Mouse (Mus musculus) kidney, embryonic 15.5 days (tissue): ENCODE data around the gene Sfpq. TPM values are rescaled to one million over a fixed set of nuclear protein-coding genes. Genes with fewer than 3 reads are reported as not detected.

ENCODE experiments used
- ATAC-seq: fragments of 200-750 bp; cut with Nextera tagmentation; replicated peaks from 2 replicates; pipeline ENCODE4 v1.8.0; 2017; ENCODE audit warnings: moderate TSS enrichment; ENCODE audit not compliant: low FRiP score
- H3K27ac ChIP-seq: fragments of 300-500 bp; sonication (generic); 2 replicates; pipeline ENCODE4 v1.5.1; 2015; ENCODE audit warnings: mild to moderate bottlenecking, inconsistent platforms
- H3K27me3 ChIP-seq: fragments of 300-500 bp; sonication (generic); 2 replicates; pipeline ENCODE4 v1.6.1; 2015; ENCODE audit warnings: inconsistent platforms
- H3K36me3 ChIP-seq: fragments of 300-500 bp; sonication (generic); 2 replicates; pipeline ENCODE4 v1.6.1; 2015; ENCODE audit warnings: inconsistent platforms
- H3K4me1 ChIP-seq: fragments of 300-500 bp; sonication (generic); 2 replicates; pipeline ENCODE4 v1.6.1; 2015; ENCODE audit warnings: inconsistent platforms
- H3K4me2 ChIP-seq: fragments of 300-500 bp; sonication (generic); 2 replicates; pipeline ENCODE4 v1.6.1; 2015; ENCODE audit warnings: moderate library complexity, mild to moderate bottlenecking, inconsistent platforms
- H3K4me3 ChIP-seq: fragments of 300-500 bp; sonication (generic); replicated peaks from 2 replicates; pipeline ENCODE4 v1.5.1; 2015; ENCODE audit warnings: mild to moderate bottlenecking, inconsistent platforms
- H3K9ac ChIP-seq: fragments of 300-500 bp; sonication (generic); 2 replicates; pipeline ENCODE4 v1.6.1; 2015; ENCODE audit warnings: mild to moderate bottlenecking, inconsistent platforms
- H3K9me3 ChIP-seq: fragments of 300-500 bp; sonication (generic); replicated peaks from 2 replicates; pipeline ENCODE4 v1.6.1; 2016; ENCODE audit warnings: inconsistent platforms
- WGBS: fragments of 180-500 bp; shearing (Covaris S2); methylation state at CpG from one replicate; pipeline ENCODE4 v1.1.7; 2015; ENCODE audit warnings: mixed read lengths; 5-methylcytosine and 5-hydroxymethylcytosine counted together
- polyA plus RNA-seq: library from polyadenylated mRNA; unstranded; fragments of >200 nt; fragmentation: Nextera tagmentation; extraction: Ambion mirVana; gene quantifications from 2 replicates; pipeline ENCODE4 v1.2.1, GENCODE M21; 2015

Gene Sfpq
- polyA plus RNA-seq, 1 experiment from 2014 or later: 88.3 TPM

GRCm38 (mm10) chr4:127080806-127081205 lies 59.7 kb downstream of the Sfpq start:
- H3K4me1 ChIP-seq: peaks cover 10% of the 10 kb centered on the region
- no peak for ATAC-seq
- H3K27ac ChIP-seq: no peak overlapping the region
- H3K27me3 ChIP-seq: no peaks in the 10 kb centered on the region
- no peaks in the 10 kb centered on the region for H3K9me3 ChIP-seq
- H3K9ac ChIP-seq: no peak overlapping the region
- H3K4me2 ChIP-seq: no peak overlapping the region
- 41% methylated on average over 1 of the region's 1 CpGs for WGBS
- H3K36me3 ChIP-seq: no peaks in the 10 kb centered on the region
- no peak overlapping the region for H3K4me3 ChIP-seq

GRCm38 (mm10) chr4:127083131-127083530 lies 62.0 kb downstream of the Sfpq start:
- Histone ChIP-seq H3K27me3 (no peaks in the 10 kb centered on the region), H3K4me1 (peaks cover 4% of the 10 kb centered on the region), H3K36me3 (peaks cover 6% of the 10 kb centered on the region; the same call in 1 of the 2 replicates), H3K27ac (no peak overlapping the region), H3K9ac (no peak overlapping the region), H3K9me3 (no peaks in the 10 kb centered on the region), H3K4me3 (no peak overlapping the region), H3K4me2 (no peak overlapping the region)
- WGBS: 82% methylated on average over 2 of the region's 2 CpGs
- ATAC-seq: no peak

GRCm38 (mm10) chr4:127085761-127086160 lies 64.6 kb downstream of the Sfpq start:
- H3K36me3 ChIP-seq: peaks cover 22% of the 10 kb centered on the region
- ATAC-seq: no peak
- no peaks in the 10 kb centered on the region for H3K9me3 ChIP-seq
- H3K4me1 ChIP-seq: no peaks in the 10 kb centered on the region
- no peak overlapping the region for H3K4me3 ChIP-seq
- 93% methylated on average over 1 of the region's 1 CpGs for WGBS
- no peaks in the 10 kb centered on the region for H3K27me3 ChIP-seq
- no peak overlapping the region for H3K27ac ChIP-seq
- H3K4me2 ChIP-seq: no peak overlapping the region
- no peak overlapping the region for H3K9ac ChIP-seq

Other genes starting within 250 kb of the Sfpq start
- gene Zmym4, start 53.2 kb upstream of the Sfpq start, polyA plus RNA-seq: 19.8 and 20.3 TPM in 2 replicates
- gene Zmym1, start 39.8 kb downstream of the Sfpq start, polyA plus RNA-seq: 19.4 and 19.8 TPM in 2 replicates
- 18.7 and 19.3 TPM in 2 replicates for gene Zmym6, start 56.1 kb downstream of the Sfpq start, polyA plus RNA-seq
- 23.8 and 26.1 TPM in 2 replicates for gene Tmem35b, start 102.4 kb downstream of the Sfpq start, polyA plus RNA-seq
- gene Dlgap3, start 147.9 kb downstream of the Sfpq start, polyA plus RNA-seq: 0.69 and 0.70 TPM in 2 replicates
- gene Smim12, start 222.5 kb downstream of the Sfpq start, polyA plus RNA-seq: 65.6 and 66.3 TPM in 2 replicates